Mouse (Mus musculus): ENCODE results near the gene Hhipl1. TPM values are rescaled to one million over a fixed set of nuclear protein-coding genes. Genes with fewer than 3 reads are reported as not detected.

Gene Hhipl1
- total and polyA plus RNA-seq, 3 experiments, result not detected

DNA sequence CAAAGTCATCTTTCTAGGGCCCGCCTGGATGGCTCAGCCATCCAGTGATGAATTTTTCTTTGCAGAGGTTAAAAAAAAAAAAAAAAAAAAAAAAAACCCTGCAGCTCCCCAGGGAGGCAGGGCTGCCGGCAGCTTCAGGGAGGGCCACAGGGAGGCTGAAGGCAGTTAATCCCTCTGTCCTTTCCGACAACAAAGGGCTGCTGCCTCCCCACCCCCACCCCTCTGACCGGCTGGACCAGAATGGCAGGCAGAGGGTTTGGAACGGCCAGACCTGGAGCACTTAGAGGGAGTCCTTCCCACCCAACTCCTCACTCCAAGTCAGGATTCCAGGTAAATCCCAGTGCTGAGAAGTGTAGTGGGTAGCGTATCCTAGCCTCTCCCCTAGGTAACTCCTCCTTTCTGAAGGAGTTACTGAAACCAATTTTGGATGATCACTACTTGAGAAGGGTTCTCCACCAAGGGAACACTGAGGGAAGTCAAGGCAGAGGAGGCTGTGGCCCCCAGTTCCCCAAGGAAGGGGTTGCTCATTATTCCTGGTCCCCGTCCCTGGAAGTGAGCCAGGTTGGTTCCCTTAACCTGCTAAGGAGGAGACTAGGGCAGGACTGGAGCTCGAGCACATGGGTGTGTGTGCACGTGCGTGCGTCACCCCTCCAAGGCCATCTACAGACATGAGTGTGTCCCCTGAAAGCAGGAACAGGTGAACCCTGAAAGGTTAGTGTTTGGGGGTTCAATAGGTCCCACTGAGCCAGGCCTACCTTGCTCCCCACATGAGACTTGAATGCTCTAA lies 20.7 kb upstream of the Hhipl1 start:
- Histone ChIP-seq H3K79me2 (ENCODE audit: control insufficient read depth, insufficient read depth, low read length, poor library complexity) (no peaks in the 10 kb centered on the region), H3K9me3 (replicated peaks; ENCODE audit: insufficient read depth, low read length) (no peaks in the 10 kb centered on the region), H3K4me3 (ENCODE audit: control insufficient read depth in 1 of 2, insufficient read depth in 1 of 2, low read depth in 2 of 2, low read length in 2 of 2) (no peak overlapping the region), H3K9ac (ENCODE audit: control insufficient read depth, low read depth, low read length, poor library complexity, severe bottlenecking) (no peak overlapping the region), H3K27ac (ENCODE audit: control insufficient read depth, low read depth, low read length) (no peak overlapping the region), H3K27me3 (ENCODE audit: control insufficient read depth in 1 of 2, insufficient read depth in 2 of 2, low read length in 2 of 2) (no peaks in the 10 kb centered on the region), H3K36me3 (ENCODE audit: control insufficient read depth in 1 of 2, insufficient read depth in 2 of 2, low read length in 2 of 2) (no peaks in the 10 kb centered on the region), H3K4me1 (ENCODE audit: control insufficient read depth in 1 of 2, insufficient read depth in 2 of 2, low read length in 2 of 2) (no peaks in the 10 kb centered on the region)
- DNase-seq (ENCODE audit: low read depth, low spot score), result no peak
- TF ChIP-seq EP300 (IDR thresholded peaks at IDR 0.05; ENCODE audit: low read depth in 1 of 2, low read length in 2 of 2) (no peak), GATA1 (IDR thresholded peaks at IDR 0.05; ENCODE audit: low read depth, low read length) (no peak), CHD2 (IDR thresholded peaks at IDR 0.05; ENCODE audit: low read length) (no peak), NRF1 (IDR thresholded peaks at IDR 0.05; ENCODE audit: insufficient read depth, low read depth, low read length, poor library complexity, severe bottlenecking) (no peak), ELF1 (IDR thresholded peaks at IDR 0.05; ENCODE audit: low read depth, low read length) (no peak)

DNA sequence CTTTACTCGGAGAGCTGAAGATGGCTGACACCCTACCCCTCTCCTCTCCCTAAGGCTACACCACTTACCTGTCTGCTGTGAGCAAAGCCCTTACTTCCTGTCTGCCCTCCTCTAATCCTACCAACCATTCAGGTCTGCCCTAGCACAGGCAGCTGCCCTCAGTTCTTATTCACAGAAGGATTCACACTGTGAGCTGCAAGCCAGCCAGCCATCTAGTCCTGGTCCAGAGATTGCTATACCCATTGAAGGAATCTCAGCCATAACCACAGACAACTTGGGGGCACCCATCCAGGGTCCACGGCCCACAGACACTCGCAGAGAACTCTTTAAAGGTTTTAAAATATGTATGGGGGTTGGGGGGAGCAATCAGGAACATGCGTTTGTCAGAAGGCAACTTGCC lies 19.7 kb upstream of the Hhipl1 start:
- DNase-seq (ENCODE audit: low read depth, low spot score), result no peak
- Histone ChIP-seq H3K9ac (ENCODE audit: control insufficient read depth, low read depth, low read length, poor library complexity, severe bottlenecking) (no peak overlapping the region), H3K36me3 (ENCODE audit: control insufficient read depth in 1 of 2, insufficient read depth in 2 of 2, low read length in 2 of 2) (no peaks in the 10 kb centered on the region), H3K27me3 (ENCODE audit: control insufficient read depth in 1 of 2, insufficient read depth in 2 of 2, low read length in 2 of 2) (no peaks in the 10 kb centered on the region), H3K27ac (ENCODE audit: control insufficient read depth, low read depth, low read length) (no peak overlapping the region), H3K79me2 (ENCODE audit: control insufficient read depth, insufficient read depth, low read length, poor library complexity) (no peaks in the 10 kb centered on the region), H3K4me1 (ENCODE audit: control insufficient read depth in 1 of 2, insufficient read depth in 2 of 2, low read length in 2 of 2) (no peaks in the 10 kb centered on the region), H3K9me3 (replicated peaks; ENCODE audit: insufficient read depth, low read length) (no peaks in the 10 kb centered on the region), H3K4me3 (ENCODE audit: control insufficient read depth in 1 of 2, insufficient read depth in 1 of 2, low read depth in 2 of 2, low read length in 2 of 2) (no peak overlapping the region)
- TF ChIP-seq MAX (IDR thresholded peaks at IDR 0.05; ENCODE audit: low read length) (no peak), E2F4 (IDR thresholded peaks at IDR 0.05; ENCODE audit: borderline replicate concordance, low read depth, low read length) (no peak), POLR2AphosphoS2 (IDR thresholded peaks at IDR 0.05; ENCODE audit: low read length) (no peak), HCFC1 (IDR thresholded peaks at IDR 0.05; ENCODE audit: low read depth, low read length) (no peak), RCOR1 (IDR thresholded peaks at IDR 0.05; ENCODE audit: low read depth, low read length) (no peak), POLR2A (IDR thresholded peaks at IDR 0.05; ENCODE audit: control insufficient read depth in 1 of 2, insufficient read depth in 1 of 2, low read depth in 1 of 2, low read length in 2 of 2, poor library complexity in 1 of 2) (no peak), GABPA (IDR thresholded peaks at IDR 0.05; ENCODE audit: low read depth, low read length) (no peak), JUND (IDR thresholded peaks at IDR 0.05; ENCODE audit: low read depth, low read length) (no peak), NRF1 (IDR thresholded peaks at IDR 0.05; ENCODE audit: insufficient read depth, low read depth, low read length, poor library complexity, severe bottlenecking) (no peak), MEF2A (IDR thresholded peaks at IDR 0.05; ENCODE audit: extremely low read depth, insufficient replicate concordance, low read depth, low read length, poor library complexity, severe bottlenecking) (no peak), MAFK (IDR thresholded peaks at IDR 0.05; ENCODE audit: borderline replicate concordance, low read depth, low read length) (no peak), MXI1 (IDR thresholded peaks at IDR 0.05; ENCODE audit: low read depth, low read length) (no peak), CTCF (IDR thresholded peaks at IDR 0.05 in 2 of 3, conservative IDR thresholded peaks at IDR 0.05 in 1 of 3; ENCODE audit: control insufficient read depth in 1 of 3, insufficient read depth in 1 of 3, low read depth in 2 of 3, low read length in 3 of 3, poor library complexity in 1 of 3, severe bottlenecking in 1 of 3) (no peak), RAD21 (IDR thresholded peaks at IDR 0.05; ENCODE audit: low read depth, low read length) (no peak), MAZ (IDR thresholded peaks at IDR 0.05; ENCODE audit: low read depth, low read length) (no peak), TBP (IDR thresholded peaks at IDR 0.05; ENCODE audit: low read depth, low read length) (no peak), ELF1 (IDR thresholded peaks at IDR 0.05; ENCODE audit: low read depth, low read length) (no peak), TCF12 (IDR thresholded peaks at IDR 0.05; ENCODE audit: low read depth, low read length) (no peak)

Data from MEL (cell line).